Mouse (Mus musculus) CH12.LX (cell line): ENCODE data around the gene Gpank1. TPM values are rescaled to one million over a fixed set of nuclear protein-coding genes. Genes with fewer than 3 reads are reported as not detected.
A peak's percentile ranks its signal among the peaks of the same experiment; 100 is the strongest.

ENCODE experiments used
- DNase-seq: peaks from one replicate; pipeline ENCODE4 v3.0.0-alpha.2; 2013; ENCODE audit errors: extremely low read depth
- H3K27ac ChIP-seq: 2 replicates; pipeline ENCODE4 v1.5.1; 2012; ENCODE audit warnings: low read depth, mild to moderate bottlenecking, control low read depth, moderate library complexity; ENCODE audit not compliant: insufficient read depth
- H3K27me3 ChIP-seq: replicated peaks from 2 replicates; pipeline ENCODE3; 2012; ENCODE audit warnings: inconsistent platforms
- H3K36me3 ChIP-seq, 2 experiments: replicated peaks in 1 of 2; 2 replicates each; pipeline versions ENCODE3 to v1.6.1; 2012; ENCODE audit warnings: inconsistent platforms in 1 of 2, low read length in 1 of 2, mild to moderate bottlenecking in 1 of 2, mixed read lengths in 1 of 2, moderate library complexity in 1 of 2; ENCODE audit not compliant: control insufficient read depth in 1 of 2, insufficient read depth in 1 of 2
- H3K4me1 ChIP-seq, 2 experiments: 2 replicates each; pipeline ENCODE4 v1.6.1; 2012; ENCODE audit warnings: inconsistent platforms in 1 of 2, moderate library complexity in 1 of 2; ENCODE audit not compliant: insufficient read depth in 2 of 2, control insufficient read depth in 1 of 2
- H3K4me2 ChIP-seq: 2 replicates; pipeline ENCODE4 v1.6.1; 2012; ENCODE audit warnings: low read depth, mild to moderate bottlenecking, control low read depth; ENCODE audit not compliant: poor library complexity, insufficient read depth, severe bottlenecking
- H3K4me3 ChIP-seq, 3 experiments: fragments of 150-350 bp in 1 of 3; sonication (generic) in 1 of 3; replicated peaks in 1 of 3; 2 replicates each; pipeline versions ENCODE3 to v1.5.1; 2011 to 2012; ENCODE audit warnings: low read depth in 2 of 3, low read length in 2 of 3, mild to moderate bottlenecking in 2 of 3, moderate library complexity in 2 of 3, control low read depth in 1 of 3, improper control_type of control experiment in 1 of 3, inconsistent platforms in 1 of 3, mixed read lengths in 1 of 3; ENCODE audit not compliant: poor library complexity in 1 of 3
- H3K79me2 ChIP-seq: replicated peaks from 2 replicates; pipeline ENCODE4 v1.6.1; 2012; ENCODE audit warnings: mild to moderate bottlenecking, moderate library complexity; ENCODE audit not compliant: control insufficient read depth, poor library complexity, insufficient read depth, severe bottlenecking; ENCODE audit errors: extremely low read depth
- H3K9ac ChIP-seq: 2 replicates; pipeline ENCODE4 v1.6.1; 2012; ENCODE audit warnings: low read depth, mild to moderate bottlenecking, control low read depth, moderate library complexity; ENCODE audit not compliant: insufficient read depth
- H3K9me3 ChIP-seq: replicated peaks from 2 replicates; pipeline ENCODE3; 2012; ENCODE audit warnings: low read length, inconsistent platforms, mixed read lengths
- BHLHE40 ChIP-seq: IDR thresholded peaks from 2 replicates; pipeline ENCODE4 v1.6.1; 2011; ENCODE audit warnings: mild to moderate bottlenecking, low read depth, low read length, improper control_type of control experiment
- CHD1 ChIP-seq: IDR thresholded peaks from 2 replicates; pipeline ENCODE4 v1.6.1; 2012; ENCODE audit warnings: low read depth, low read length, improper control_type of control experiment, inconsistent platforms
- CHD2 ChIP-seq: IDR thresholded peaks from 2 replicates; pipeline ENCODE4 v1.6.1; 2011; ENCODE audit warnings: low read length, improper control_type of control experiment
- CTCF ChIP-seq, 2 experiments: IDR thresholded peaks in 1 of 2; conservative IDR thresholded peaks in 1 of 2; 2 replicates each; pipeline ENCODE4 v1.5.1; 2011 to 2012; ENCODE audit warnings: low read depth in 2 of 2, low read length in 2 of 2, improper control_type of control experiment in 1 of 2, inconsistent platforms in 1 of 2, mild to moderate bottlenecking in 1 of 2, moderate library complexity in 1 of 2
- E2F4 ChIP-seq: IDR thresholded peaks from 2 replicates; pipeline ENCODE4 v1.6.1; 2011; ENCODE audit warnings: low read depth, low read length, improper control_type of control experiment; ENCODE audit not compliant: insufficient replicate concordance
- ELF1 ChIP-seq: IDR thresholded peaks from 2 replicates; pipeline ENCODE4 v1.6.1; 2014; ENCODE audit warnings: low read depth, mild to moderate bottlenecking, inconsistent platforms, low read length, improper control_type of control experiment
- EP300 ChIP-seq: IDR thresholded peaks from 2 replicates; pipeline ENCODE4 v1.6.1; 2011; ENCODE audit warnings: low read length, improper control_type of control experiment
- ETS1 ChIP-seq: conservative IDR thresholded peaks from 2 replicates; pipeline ENCODE4 v1.6.1; 2012; ENCODE audit warnings: low read depth, mild to moderate bottlenecking, inconsistent platforms, low read length, improper control_type of control experiment, moderate library complexity
- GABPA ChIP-seq: IDR thresholded peaks from 2 replicates; pipeline ENCODE4 v1.6.1; 2012; ENCODE audit warnings: low read depth, low read length, improper control_type of control experiment, inconsistent platforms; ENCODE audit not compliant: insufficient replicate concordance
- HCFC1 ChIP-seq: IDR thresholded peaks from 2 replicates; pipeline ENCODE4 v1.6.1; 2012; ENCODE audit warnings: low read depth, mild to moderate bottlenecking, inconsistent platforms, low read length, improper control_type of control experiment
- IRF4 ChIP-seq: IDR thresholded peaks from 2 replicates; pipeline ENCODE4 v1.6.1; 2014; ENCODE audit warnings: low read depth, mild to moderate bottlenecking, inconsistent platforms, low read length, improper control_type of control experiment
- JUN ChIP-seq: IDR thresholded peaks from 2 replicates; pipeline ENCODE4 v1.6.1; 2011; ENCODE audit warnings: low read depth, mild to moderate bottlenecking, low read length, improper control_type of control experiment, moderate library complexity; ENCODE audit not compliant: insufficient read depth
- JUND ChIP-seq: conservative IDR thresholded peaks from 2 replicates; pipeline ENCODE4 v1.6.1; 2011; ENCODE audit warnings: low read depth, low read length, improper control_type of control experiment
- KAT2A ChIP-seq: IDR thresholded peaks from 2 replicates; pipeline ENCODE4 v1.6.1; 2012; ENCODE audit warnings: low read length, improper control_type of control experiment, inconsistent platforms; ENCODE audit not compliant: insufficient replicate concordance
- MAFK ChIP-seq: IDR thresholded peaks from 2 replicates; pipeline ENCODE4 v1.6.1; 2011; ENCODE audit warnings: low read length, improper control_type of control experiment; ENCODE audit not compliant: insufficient replicate concordance
- MAX ChIP-seq: IDR thresholded peaks from 2 replicates; pipeline ENCODE4 v1.6.1; 2011; ENCODE audit warnings: low read length, improper control_type of control experiment
- MAZ ChIP-seq: IDR thresholded peaks from 2 replicates; pipeline ENCODE4 v1.6.1; 2012; ENCODE audit warnings: low read depth, mild to moderate bottlenecking, inconsistent platforms, low read length, improper control_type of control experiment, moderate library complexity
- MEF2A ChIP-seq: IDR thresholded peaks from 2 replicates; pipeline ENCODE4 v1.6.1; 2014; ENCODE audit warnings: low read depth, mild to moderate bottlenecking, inconsistent platforms, low read length, improper control_type of control experiment, borderline replicate concordance
- MXI1 ChIP-seq: IDR thresholded peaks from 2 replicates; pipeline ENCODE4 v1.6.1; 2011; ENCODE audit warnings: mild to moderate bottlenecking, low read depth, low read length, improper control_type of control experiment
- MYC ChIP-seq: IDR thresholded peaks from 2 replicates; pipeline ENCODE4 v1.6.1; 2011; ENCODE audit warnings: low read depth, mild to moderate bottlenecking, improper control_type of control experiment, low read length
- NELFE ChIP-seq: IDR thresholded peaks from 2 replicates; pipeline ENCODE4 v1.6.1; 2011; ENCODE audit warnings: low read depth, low read length, improper control_type of control experiment
- NRF1 ChIP-seq: IDR thresholded peaks from 2 replicates; pipeline ENCODE4 v1.6.1; 2014; ENCODE audit warnings: low read depth, mild to moderate bottlenecking, inconsistent platforms, low read length, improper control_type of control experiment, moderate library complexity
- PAX5 ChIP-seq: IDR thresholded peaks from 2 replicates; pipeline ENCODE4 v1.6.1; 2012; ENCODE audit warnings: low read length, inconsistent platforms, mixed read lengths
- POLR2A ChIP-seq: IDR thresholded peaks from 2 replicates; pipeline ENCODE4 v1.6.1; 2011; ENCODE audit warnings: low read depth, mild to moderate bottlenecking, improper control_type of control experiment, low read length
- POLR2AphosphoS2 ChIP-seq: IDR thresholded peaks from 2 replicates; pipeline ENCODE4 v1.6.1; 2011; ENCODE audit warnings: low read depth, low read length, improper control_type of control experiment
- RAD21 ChIP-seq: IDR thresholded peaks from 2 replicates; pipeline ENCODE4 v1.6.1; 2011; ENCODE audit warnings: low read depth, mild to moderate bottlenecking, low read length, improper control_type of control experiment, moderate library complexity
- RCOR1 ChIP-seq: conservative IDR thresholded peaks from 2 replicates; pipeline ENCODE4 v1.6.1; 2012; ENCODE audit warnings: low read depth, mild to moderate bottlenecking, inconsistent platforms, low read length, improper control_type of control experiment
- SIN3A ChIP-seq: IDR thresholded peaks from 2 replicates; pipeline ENCODE4 v1.6.1; 2012; ENCODE audit warnings: low read length, improper control_type of control experiment, inconsistent platforms
- SMC3 ChIP-seq: IDR thresholded peaks from 2 replicates; pipeline ENCODE4 v1.6.1; 2011; ENCODE audit warnings: low read depth, low read length, improper control_type of control experiment
- TBP ChIP-seq: conservative IDR thresholded peaks from 2 replicates; pipeline ENCODE4 v1.6.1; 2011; ENCODE audit warnings: low read depth, low read length, improper control_type of control experiment
- TCF12 ChIP-seq: IDR thresholded peaks from 2 replicates; pipeline ENCODE4 v1.6.1; 2014; ENCODE audit warnings: low read depth, mild to moderate bottlenecking, inconsistent platforms, low read length, improper control_type of control experiment
- UBTF ChIP-seq: IDR thresholded peaks from 2 replicates; pipeline ENCODE4 v1.6.1; 2012; ENCODE audit warnings: low read depth, mild to moderate bottlenecking, inconsistent platforms, low read length, improper control_type of control experiment, moderate library complexity
- USF1 ChIP-seq: IDR thresholded peaks from 2 replicates; pipeline ENCODE4 v1.6.1; 2014; ENCODE audit warnings: low read depth, mild to moderate bottlenecking, inconsistent platforms, low read length, improper control_type of control experiment
- USF2 ChIP-seq: conservative IDR thresholded peaks from 2 replicates; pipeline ENCODE4 v1.6.1; 2011; ENCODE audit warnings: low read depth, low read length, improper control_type of control experiment
- ZC3H11A ChIP-seq: IDR thresholded peaks from 2 replicates; pipeline ENCODE4 v1.6.1; 2012; ENCODE audit warnings: low read depth, mild to moderate bottlenecking, inconsistent platforms, low read length, improper control_type of control experiment
- ZKSCAN1 ChIP-seq: IDR thresholded peaks from 2 replicates; pipeline ENCODE4 v1.6.1; 2012; ENCODE audit warnings: low read depth, inconsistent platforms, low read length, improper control_type of control experiment, borderline replicate concordance
- ZMIZ1 ChIP-seq: IDR thresholded peaks from 2 replicates; pipeline ENCODE4 v1.6.1; 2012; ENCODE audit warnings: low read depth, mild to moderate bottlenecking, inconsistent platforms, low read length, improper control_type of control experiment
- ZNF384 ChIP-seq: IDR thresholded peaks from 2 replicates; pipeline ENCODE4 v1.6.1; 2012; ENCODE audit warnings: low read depth, low read length, improper control_type of control experiment, inconsistent platforms
- dilution Hi-C: fragments of 300-500 bp; cut with MboI; formaldehyde crosslinking; loops from 2 replicates; pipeline ENCODE4 v1.14.3; 2020; ENCODE audit warnings: low sequenced_read_pairs; ENCODE audit not compliant: extremely low pct_unique_long_range_greater_than_20kb, extremely low pct_ligation_motif_present
- in situ Hi-C: fragments of 300-500 bp; cut with MboI; formaldehyde crosslinking; loops from 3 replicates; pipeline ENCODE4 v1.14.3; 2019; ENCODE audit warnings: low sequenced_read_pairs, low pct_ligation_motif_present, low pct_unique_long_range_greater_than_20kb, mixed read lengths
- polyA plus RNA-seq: library from polyadenylated mRNA; unstranded; fragments of >175 nt; gene quantifications from 2 replicates; pipeline ENCODE4 v1.2.1, GENCODE M21; 2012; ENCODE audit warnings: low read depth; ENCODE audit not compliant: insufficient read length
- total RNA-seq, 2 experiments: library from RNA; depleted of rRNA; stranded (reverse); fragments of 300-350 nt in 1 of 2; fragments of >200 nt in 1 of 2; gene quantifications; 2 replicates each; pipeline ENCODE4 v1.2.3; 2012 to 2014

Gpank1 gene
- total RNA-seq (2012; rRNA removed) = 42.7 and 43.0 TPM in 2 replicates
- total RNA-seq (2014; rRNA removed) = 32.6 and 36.6 TPM in 2 replicates
- polyA plus RNA-seq = 32.5 and 33.6 TPM in 2 replicates

GRCm38 (mm10) chr17:35121143-35121799 lies at the start of gene Gpank1:
Gpank1 (plus strand) TSS chr17:35121455.
- peak within 1 kb of the TSS; percentile 95 to 99 (median 98) for H3K4me3 ChIP-seq
- peak; percentile 99 for DNase-seq
- H3K4me2 ChIP-seq = peak within 1 kb of the TSS; percentile 78
- peak within 1 kb of the TSS; percentile 83 for H3K27ac ChIP-seq
- peaks cover 38% of the 10 kb centered on the region for H3K79me2 ChIP-seq
- in situ Hi-C loops = no loop called here
- H3K9ac ChIP-seq = peak within 1 kb of the TSS; percentile 95
- no peaks in the 10 kb centered on the region for H3K9me3 ChIP-seq
- peaks cover 37 to 51% of the 10 kb centered on the region in 2 experiments for H3K36me3 ChIP-seq
- TF ChIP-seq TCF12 (peak; percentile 69; the same call in 1 of the 2 replicates), BHLHE40 (0 out of 2 replicates have a peak, but pooled peaks have one; percentile 26), JUN (no peak), HCFC1 (peak; percentile 97), MAZ (peak; percentile 88), SMC3 (no peak), UBTF (0 out of 2 replicates have a peak, but pooled peaks have one; percentile 46), ZKSCAN1 (no peak), PAX5 (no peak), ZNF384 (no peak), ELF1 (peak; percentile 99), MXI1 (0 out of 2 replicates have a peak, but pooled peaks have one; percentile 9), ETS1 (no peak), GABPA (peak; percentile 57; the same call in 1 of the 2 replicates), NELFE (peak; percentile 77), POLR2AphosphoS2 (no peak), USF1 (no peak), MAX (0 out of 2 replicates have a peak, but pooled peaks have one; percentile 47), MYC (no peak; the same call in 1 of the 2 replicates), NRF1 (peak; percentile 88), MAFK (no peak), JUND (no peak), KAT2A (peak; percentile 97), ZC3H11A (no peak), RCOR1 (no peak), IRF4 (peak; percentile 8; the same call in 1 of the 2 replicates), CTCF (conservative IDR thresholded peaks at IDR 0.05 in 1 of 2, IDR thresholded peaks at IDR 0.05 in 1 of 2; ENCODE audit: low read depth in 2 of 2, low read length in 2 of 2) (no peak), CHD1 (no peak), EP300 (no peak), POLR2A (peak; percentile 85), TBP (peak; percentile 61; the same call in 1 of the 2 replicates), ZMIZ1 (peak; percentile 66; the same call in 1 of the 2 replicates), E2F4 (no peak), SIN3A (peak; percentile 93), CHD2 (peak; percentile 89), MEF2A (peak; percentile 45; the same call in 1 of the 2 replicates), RAD21 (no peak), USF2 (no peak)
- dilution Hi-C loops = no loop called here
- H3K4me1 ChIP-seq = peaks cover 0 to 45% of the 10 kb centered on the region in 2 experiments; a peak in 2 of 4 replicates
- H3K27me3 ChIP-seq = no peaks in the 10 kb centered on the region
